Mouse (Mus musculus) E14TG2a.4 (cell line): ENCODE results near the gene Hipk3.

Experiments used
- H3K27me3 ChIP-seq: 2 replicates; pipeline ENCODE4 v1.6.1; 2014; ENCODE audit warnings: low read length, control low read depth; ENCODE audit not compliant: insufficient read depth
- H3K36me3 ChIP-seq: 2 replicates; pipeline ENCODE4 v1.6.1; 2014; ENCODE audit warnings: low read length, control low read depth; ENCODE audit not compliant: insufficient read depth
- H3K4me1 ChIP-seq: replicated peaks from 2 replicates; pipeline ENCODE4 v1.6.1; 2014; ENCODE audit warnings: low read depth, low read length, control low read depth
- H3K4me3 ChIP-seq: replicated peaks from 2 replicates; pipeline ENCODE4 v1.5.1; 2014; ENCODE audit warnings: mild to moderate bottlenecking, low read length
- H3K9me3 ChIP-seq: 2 replicates; pipeline ENCODE4 v1.6.1; 2014; ENCODE audit warnings: low read length, control low read depth
- CTCF ChIP-seq: conservative IDR thresholded peaks from 2 replicates; pipeline ENCODE4 v1.5.1; 2014; ENCODE audit warnings: low read length
- NANOG ChIP-seq: IDR thresholded peaks from 2 replicates; pipeline ENCODE4 v1.6.1; 2014; ENCODE audit warnings: borderline replicate concordance, low read length, mixed read lengths
- POU5F1 ChIP-seq: IDR thresholded peaks from 2 replicates; pipeline ENCODE4 v1.6.1; 2014; ENCODE audit warnings: low read length, borderline replicate concordance

Gene Hipk3

GRCm38 (mm10) chr2:104413011-104413410 is 81.2 kb downstream of the Hipk3 start:
- H3K4me3 ChIP-seq: no peak overlapping the region
- peaks cover 62% of the 10 kb centered on the region for H3K27me3 ChIP-seq
- peaks cover 16% of the 10 kb centered on the region for H3K4me1 ChIP-seq
- no peaks in the 10 kb centered on the region for H3K36me3 ChIP-seq
- H3K9me3 ChIP-seq: no peaks in the 10 kb centered on the region
- no peak for TF ChIP-seq NANOG
- TF ChIP-seq CTCF: no peak
- TF ChIP-seq POU5F1: no peak

DNA sequence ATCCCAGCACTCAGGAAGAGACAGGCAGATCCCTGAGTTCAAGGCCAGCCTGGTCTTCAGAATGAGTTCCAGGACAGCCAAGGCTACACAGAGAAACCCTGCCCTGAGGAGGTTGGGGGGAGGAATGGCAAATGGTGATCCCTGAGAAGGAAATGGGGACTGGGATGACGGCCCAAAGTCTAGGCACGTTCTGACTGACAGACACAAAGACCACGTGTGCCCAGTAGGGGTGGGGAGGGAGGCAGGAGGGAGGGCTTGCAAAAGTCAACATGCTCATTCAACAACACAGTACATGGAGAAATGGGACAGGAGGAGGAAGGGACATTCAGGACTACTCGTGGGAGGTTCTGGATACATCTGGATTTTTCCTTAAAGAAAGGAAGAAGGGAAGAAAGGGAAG is 81.8 kb downstream of the Hipk3 start:
- Histone ChIP-seq H3K4me1 (peaks cover 16% of the 10 kb centered on the region), H3K27me3 (peaks cover 64% of the 10 kb centered on the region), H3K36me3 (no peaks in the 10 kb centered on the region), H3K9me3 (no peaks in the 10 kb centered on the region), H3K4me3 (no peak overlapping the region)
- no peak for TF ChIP-seq NANOG
- TF ChIP-seq CTCF: no peak
- no peak for TF ChIP-seq POU5F1

- no peak overlapping the region for H3K4me3 ChIP-seq
- no peaks in the 10 kb centered on the region for H3K36me3 ChIP-seq
- peaks cover 16% of the 10 kb centered on the region for H3K4me1 ChIP-seq
- TF ChIP-seq POU5F1 (no peak), CTCF (no peak), NANOG (no peak)
- peaks cover 71% of the 10 kb centered on the region for H3K27me3 ChIP-seq
- no peaks in the 10 kb centered on the region for H3K9me3 ChIP-seq
Measured at GRCm38 (mm10) chr2:104411806-104412205, 82.4 kb downstream of the Hipk3 start.

DNA sequence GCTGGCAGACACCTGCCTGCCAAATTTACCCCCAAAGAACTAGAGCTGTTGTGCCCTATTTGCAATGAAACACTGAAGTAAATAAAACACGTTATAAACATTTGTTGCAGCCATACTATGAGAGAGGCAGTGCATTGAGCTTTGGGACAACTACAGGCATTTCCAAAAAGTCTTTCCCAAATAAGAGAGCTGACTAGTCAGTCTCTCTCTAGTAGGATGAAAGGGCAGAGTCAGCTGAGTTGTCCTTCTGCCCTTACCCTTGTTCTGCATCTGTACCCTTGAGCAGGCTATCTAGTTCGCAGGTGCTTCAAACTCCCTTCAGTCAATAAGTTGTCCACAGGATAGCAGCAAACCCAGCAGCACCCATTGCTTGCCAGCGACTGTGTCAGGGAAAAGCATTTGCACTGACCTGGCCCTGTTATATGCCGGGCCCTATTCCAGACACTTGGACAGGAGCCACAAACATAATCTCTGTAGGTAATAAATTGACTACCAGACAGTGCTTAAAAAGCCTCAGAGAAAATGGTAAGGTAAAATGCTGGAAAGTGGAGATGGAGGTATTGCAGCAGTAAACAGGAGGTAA is 83.2 kb downstream of the Hipk3 start, which contains the start of gene D430041D05Rik:
Gene D430041D05Rik, minus strand, starts transcription at position 51 of the 583 bp plus-strand sequence.
- Histone ChIP-seq H3K36me3 (no peaks in the 10 kb centered on the region), H3K4me1 (peaks cover 16% of the 10 kb centered on the region), H3K27me3 (peaks cover 77% of the 10 kb centered on the region), H3K4me3 (peak within 1 kb of the TSS; percentile 82), H3K9me3 (no peaks in the 10 kb centered on the region)
- no peak for TF ChIP-seq POU5F1
- no peak for TF ChIP-seq CTCF
- TF ChIP-seq NANOG: no peak

GRCm38 (mm10) chr2:104409851-104410821 is 84.1 kb downstream of the Hipk3 start:
- H3K4me3 ChIP-seq: peak overlapping the region; percentile 82
- no peaks in the 10 kb centered on the region for H3K9me3 ChIP-seq
- peaks cover 11% of the 10 kb centered on the region for H3K4me1 ChIP-seq
- H3K27me3 ChIP-seq: peaks cover 84% of the 10 kb centered on the region
- H3K36me3 ChIP-seq: no peaks in the 10 kb centered on the region
- TF ChIP-seq CTCF: no peak
- TF ChIP-seq POU5F1: no peak
- no peak for TF ChIP-seq NANOG

DNA sequence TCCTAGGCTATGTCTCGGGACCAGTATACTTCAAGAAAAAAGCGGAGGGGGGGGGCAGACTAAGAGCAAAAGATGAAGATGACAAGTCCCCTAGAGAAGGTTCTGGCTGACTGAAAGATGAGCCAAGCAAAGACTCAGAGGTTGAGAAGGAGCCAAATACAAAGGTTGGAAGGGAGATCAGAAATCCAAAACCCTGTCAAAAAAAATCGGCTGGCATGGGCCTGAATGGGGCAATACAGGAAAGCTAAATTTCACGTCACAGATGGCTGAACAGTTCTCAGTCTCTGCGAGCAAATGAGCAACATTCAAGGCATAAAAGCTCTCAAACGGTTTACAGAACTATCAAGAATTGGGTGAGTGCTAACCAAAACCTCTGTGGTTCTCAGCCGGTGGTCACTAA is 85.9 kb downstream of the Hipk3 start:
- Histone ChIP-seq H3K4me3 (no peak overlapping the region), H3K27me3 (peaks cover 80% of the 10 kb centered on the region), H3K36me3 (no peaks in the 10 kb centered on the region), H3K4me1 (0 out of 2 replicates have a peak, but pooled peaks cover 9% of the 10 kb centered on the region), H3K9me3 (no peaks in the 10 kb centered on the region)
- no peak for TF ChIP-seq NANOG
- no peak for TF ChIP-seq POU5F1
- TF ChIP-seq CTCF: no peak

GRCm38 (mm10) chr2:104407913-104408312 is 86.3 kb downstream of the Hipk3 start:
- Histone ChIP-seq H3K36me3 (no peaks in the 10 kb centered on the region), H3K4me3 (no peak overlapping the region)
- TF ChIP-seq NANOG (no peak), CTCF (no peak), POU5F1 (no peak)

GRCm38 (mm10) chr2:104404036-104404435 is 90.2 kb downstream of the Hipk3 start:
- no peak overlapping the region for H3K4me3 ChIP-seq
- H3K36me3 ChIP-seq: no peaks in the 10 kb centered on the region
- peaks cover 2% of the 10 kb centered on the region; the same call in 1 of the 2 replicates for H3K9me3 ChIP-seq
- peaks cover 37% of the 10 kb centered on the region for H3K27me3 ChIP-seq
- no peaks in the 10 kb centered on the region for H3K4me1 ChIP-seq
- TF ChIP-seq POU5F1: no peak
- no peak for TF ChIP-seq CTCF
- TF ChIP-seq NANOG: no peak

More at GRCm38 (mm10) chr2:104407913-104408312, 86.3 kb downstream of the Hipk3 start:
- Histone ChIP-seq H3K27me3 (peaks cover 76% of the 10 kb centered on the region), H3K4me1 (0 out of 2 replicates have a peak, but pooled peaks cover 9% of the 10 kb centered on the region), H3K9me3 (no peaks in the 10 kb centered on the region)
